Mouse (Mus musculus) heart, embryonic 14.5 days (tissue): ENCODE measurements around the gene Eif1. TPM values are rescaled to one million over a fixed set of nuclear protein-coding genes. Genes with fewer than 3 reads are reported as not detected.
"Not testable (repeated sequence)": the region's sequence is repeated elsewhere in the genome, so short reads cannot be mapped to it uniquely, and the experiment has no call there.

ENCODE experiments used
- ATAC-seq: fragments of 200-750 bp; cut with Nextera tagmentation; 2 replicates; pipeline ENCODE4 v1.8.0; 2017; ENCODE audit warnings: low read depth, moderate TSS enrichment; ENCODE audit not compliant: insufficient number of reproducible peaks, insufficient read depth, low FRiP score
- H3K27ac ChIP-seq, 2 experiments: fragments of 200-500 bp in 1 of 2; fragments of 300-500 bp in 1 of 2; sonication (generic) in 1 of 2; replicated peaks in 1 of 2; 2 replicates each; pipeline ENCODE4 v1.5.1; 2012 to 2014; ENCODE audit warnings: low read depth in 2 of 2, low read length in 2 of 2, control low read depth in 1 of 2, mild to moderate bottlenecking in 1 of 2, mixed read lengths in 1 of 2; ENCODE audit not compliant: control insufficient read depth in 1 of 2, insufficient read depth in 1 of 2
- H3K27me3 ChIP-seq: fragments of 300-500 bp; sonication (generic); 2 replicates; pipeline ENCODE4 v1.6.1; 2014; ENCODE audit warnings: mild to moderate bottlenecking, low read length, control low read depth; ENCODE audit not compliant: control insufficient read depth, insufficient read depth
- H3K36me3 ChIP-seq: fragments of 300-500 bp; sonication (generic); 2 replicates; pipeline ENCODE4 v1.6.1; 2014; ENCODE audit warnings: mild to moderate bottlenecking, control low read depth, low read length, mixed read lengths; ENCODE audit not compliant: control insufficient read depth, insufficient read depth
- H3K4me1 ChIP-seq, 2 experiments: fragments of 200-500 bp in 1 of 2; fragments of 300-500 bp in 1 of 2; sonication (generic) in 1 of 2; 2 replicates each; pipeline ENCODE4 v1.6.1; 2012 to 2014; ENCODE audit warnings: low read length in 2 of 2, control low read depth in 1 of 2, mixed read lengths in 1 of 2; ENCODE audit not compliant: control insufficient read depth in 2 of 2, insufficient read depth in 2 of 2
- H3K4me2 ChIP-seq: fragments of 300-500 bp; sonication (generic); 2 replicates; pipeline ENCODE4 v1.6.1; 2014; ENCODE audit warnings: mild to moderate bottlenecking, low read length
- H3K4me3 ChIP-seq, 2 experiments: fragments of 200-500 bp in 1 of 2; fragments of 300-500 bp in 1 of 2; sonication (generic) in 1 of 2; 2 replicates each; pipeline ENCODE4 v1.5.1; 2012 to 2014; ENCODE audit warnings: low read length in 2 of 2, mild to moderate bottlenecking in 2 of 2, control low read depth in 1 of 2, low read depth in 1 of 2, moderate library complexity in 1 of 2; ENCODE audit not compliant: control insufficient read depth in 1 of 2, insufficient read depth in 1 of 2
- H3K9ac ChIP-seq: fragments of 300-500 bp; sonication (generic); 2 replicates; pipeline ENCODE4 v1.6.1; 2014; ENCODE audit warnings: mild to moderate bottlenecking, low read length
- H3K9me3 ChIP-seq: fragments of 300-500 bp; sonication (generic); 2 replicates; pipeline ENCODE4 v1.6.1; 2016; ENCODE audit warnings: low read length, control low read depth; ENCODE audit not compliant: control insufficient read depth
- WGBS: fragments of 180-500 bp; shearing (Covaris S2); extraction: QIAGEN DNeasy Blood & Tissue Kit; methylation state at CpG from one replicate; pipeline ENCODE4 v1.1.7; 2014; 5-methylcytosine and 5-hydroxymethylcytosine counted together
- polyA plus RNA-seq: library from polyadenylated mRNA; unstranded; fragments of >200 nt; fragmentation: Nextera tagmentation; extraction: Ambion mirVana; gene quantifications from 2 replicates; pipeline ENCODE4 v1.2.1, GENCODE M21; 2014

Gene Eif1
- polyA plus RNA-seq, 1 experiment from 2014 or later = 1,900 TPM

GRCm38 (mm10) chr11:100313424-100313823 lies 6.3 kb upstream of the Eif1 start:
- peaks cover 4 to 15% of the 10 kb centered on the region in 2 experiments; a peak in 3 of 4 replicates for H3K4me1 ChIP-seq
- H3K27ac ChIP-seq = no peak overlapping the region
- WGBS = 82% methylated on average over 6 of the region's 6 CpGs
- no peaks in the 10 kb centered on the region for H3K36me3 ChIP-seq
- no peaks in the 10 kb centered on the region for H3K27me3 ChIP-seq
- no peak overlapping the region for H3K9ac ChIP-seq
- no peak overlapping the region for H3K4me3 ChIP-seq
- ATAC-seq = no peak
- H3K4me2 ChIP-seq = no peak overlapping the region
- H3K9me3 ChIP-seq = no peaks in the 10 kb centered on the region

DNA sequence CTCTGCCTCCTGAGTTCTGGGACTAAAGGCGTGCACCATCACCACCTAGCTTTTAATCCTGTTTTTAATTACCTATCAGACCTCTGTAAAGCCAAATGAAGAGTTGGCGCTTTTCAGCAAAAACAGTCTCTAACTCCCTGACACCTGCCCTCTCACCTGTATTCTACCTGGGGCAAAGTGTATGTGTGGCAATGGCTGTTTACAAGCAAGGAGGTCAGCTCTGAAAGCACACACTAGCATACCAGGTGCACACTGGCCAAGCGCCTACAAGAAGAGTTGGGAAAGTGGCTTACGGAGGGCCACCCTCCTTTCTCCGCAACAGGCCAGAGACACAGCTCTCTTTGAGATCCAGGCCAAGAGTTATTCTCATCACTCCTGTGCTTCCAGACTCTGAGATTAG lies 4.2 kb upstream of the Eif1 start:
- no peak overlapping the region for H3K27ac ChIP-seq
- peaks cover under 1% of the 10 kb centered on the region for H3K36me3 ChIP-seq
- H3K4me2 ChIP-seq = no peak overlapping the region
- H3K9ac ChIP-seq = no peak overlapping the region
- WGBS = 83% methylated on average over 5 of the region's 5 CpGs
- peaks cover 4 to 15% of the 10 kb centered on the region in 2 experiments; a peak in 3 of 4 replicates for H3K4me1 ChIP-seq
- H3K4me3 ChIP-seq = no peak overlapping the region
- no peaks in the 10 kb centered on the region for H3K27me3 ChIP-seq
- H3K9me3 ChIP-seq = no peaks in the 10 kb centered on the region
- ATAC-seq = no peak

GRCm38 (mm10) chr11:100317826-100318380 lies 1.8 kb upstream of the Eif1 start:
- no peak overlapping the region for H3K27ac ChIP-seq
- no peak overlapping the region for H3K4me3 ChIP-seq
- no peak overlapping the region for H3K4me2 ChIP-seq
- H3K9ac ChIP-seq = no peak overlapping the region
- peaks cover 0 to 8% of the 10 kb centered on the region in 2 experiments; a peak in 1 of 4 replicates for H3K4me1 ChIP-seq
- no peaks in the 10 kb centered on the region for H3K9me3 ChIP-seq
- ATAC-seq = no peak
- peaks cover 22% of the 10 kb centered on the region for H3K36me3 ChIP-seq
- WGBS = 65% methylated on average over 6 of the region's 6 CpGs
- no peaks in the 10 kb centered on the region for H3K27me3 ChIP-seq

GRCm38 (mm10) chr11:100318529-100319451 lies 895 bp upstream of the Eif1 start:
- no peaks in the 10 kb centered on the region for H3K27me3 ChIP-seq
- ATAC-seq = no peak
- no peaks in the 10 kb centered on the region for H3K9me3 ChIP-seq
- WGBS = 80% methylated on average over 10 of the region's 10 CpGs
- H3K4me2 ChIP-seq = peak overlapping the region; percentile 76
- H3K27ac ChIP-seq = peak overlapping the region in 1 of 2 experiments; percentile 99; a peak in 1 of 4 replicates
- H3K36me3 ChIP-seq = peaks cover 22% of the 10 kb centered on the region
- H3K4me1 ChIP-seq = peaks cover 0 to 8% of the 10 kb centered on the region in 2 experiments; a peak in 1 of 4 replicates
- H3K9ac ChIP-seq = peak overlapping the region; percentile 58
- peak overlapping the region; percentile 44 to 74; a peak in 3 of 4 replicates for H3K4me3 ChIP-seq

GRCm38 (mm10) chr11:100320172-100320630 lies 516 bp downstream of the Eif1 start:
- no peaks in the 10 kb centered on the region for H3K27me3 ChIP-seq
- peak overlapping the region; percentile 89 for H3K4me2 ChIP-seq
- peak overlapping the region; percentile 95 for H3K9ac ChIP-seq
- peak overlapping the region; percentile 86 to 99 for H3K27ac ChIP-seq
- peak; percentile 88 for ATAC-seq
- H3K9me3 ChIP-seq = no peaks in the 10 kb centered on the region
- H3K4me3 ChIP-seq = peak overlapping the region; percentile 59 to 74
- H3K4me1 ChIP-seq = peaks cover 0 to 8% of the 10 kb centered on the region in 2 experiments; a peak in 1 of 4 replicates
- under 1% methylated on average over 32 of the region's 40 CpGs for WGBS
- peaks cover 22% of the 10 kb centered on the region for H3K36me3 ChIP-seq

DNA sequence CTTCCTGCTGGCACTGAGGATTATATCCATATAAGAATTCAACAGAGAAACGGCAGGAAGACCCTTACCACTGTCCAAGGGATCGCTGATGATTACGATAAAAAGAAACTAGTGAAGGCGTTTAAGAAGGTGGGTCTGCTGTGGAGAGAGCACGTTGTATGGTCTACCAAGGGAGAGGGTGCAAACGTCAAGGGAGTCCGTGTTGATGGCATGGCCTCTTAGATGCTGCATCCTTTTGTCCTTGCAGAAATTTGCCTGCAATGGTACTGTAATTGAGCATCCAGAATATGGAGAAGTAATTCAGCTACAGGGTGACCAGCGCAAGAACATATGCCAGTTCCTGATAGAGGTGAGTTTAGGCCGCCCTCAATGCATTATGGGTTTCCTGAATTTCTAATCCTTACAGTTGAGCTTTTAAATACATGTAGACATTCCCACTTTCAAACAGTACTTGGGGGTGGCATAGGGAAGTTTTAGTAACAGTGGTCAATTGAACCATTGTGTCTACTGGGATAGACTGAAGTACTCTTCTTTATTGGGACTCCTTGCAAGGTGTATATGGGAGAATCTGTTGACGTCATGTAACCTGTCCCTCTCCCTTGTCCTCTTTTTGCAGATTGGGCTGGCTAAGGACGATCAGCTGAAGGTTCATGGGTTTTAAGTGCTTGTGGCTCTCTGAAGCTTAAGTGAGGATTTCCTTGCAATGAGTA lies 1.2 kb downstream of the Eif1 start:
- ATAC-seq, H3K4me1 ChIP-seq, H3K27me3 ChIP-seq, H3K9me3 ChIP-seq: not testable (repeated sequence)
- H3K36me3 ChIP-seq = peaks cover 22% of the 10 kb centered on the region
- peak overlapping the region; percentile 95 for H3K9ac ChIP-seq
- peak overlapping the region; percentile 89 for H3K4me2 ChIP-seq
- H3K27ac ChIP-seq = peak overlapping the region in 1 of 2 experiments; percentile 99; a peak in 3 of 4 replicates
- peak overlapping the region; percentile 59 to 74 for H3K4me3 ChIP-seq
- 18% methylated on average over 11 of the region's 11 CpGs for WGBS
